Mouse (Mus musculus) stomach, postnatal 0 days (tissue): Measurements from ENCODE around the gene Scyl3. TPM values are rescaled to one million over a fixed set of nuclear protein-coding genes. Genes with fewer than 3 reads are reported as not detected.
A peak's percentile ranks its signal among the peaks of the same experiment; 100 is the strongest.

Experiments
- ATAC-seq: fragments of 200-750 bp; cut with Nextera tagmentation; 2 replicates; pipeline ENCODE4 v1.8.0; 2017; ENCODE audit not compliant: low FRiP score, low TSS enrichment
- DNase-seq: peaks from one replicate; pipeline ENCODE4 v3.0.0-alpha.2; 2016; ENCODE audit warnings: low spot score
- H3K27ac ChIP-seq: fragments of 300-500 bp; sonication (generic); replicated peaks from 2 replicates; pipeline ENCODE4 v1.5.1; 2014; ENCODE audit warnings: mild to moderate bottlenecking, control low read depth
- H3K27me3 ChIP-seq: fragments of 300-500 bp; sonication (generic); 2 replicates; pipeline ENCODE4 v1.6.1; 2014; ENCODE audit warnings: low read length; ENCODE audit not compliant: control insufficient read depth, insufficient read depth
- H3K36me3 ChIP-seq: fragments of 300-500 bp; sonication (generic); 2 replicates; pipeline ENCODE4 v1.6.1; 2014; ENCODE audit warnings: low read length, mixed read lengths; ENCODE audit not compliant: control insufficient read depth, insufficient read depth
- H3K4me1 ChIP-seq: fragments of 300-500 bp; sonication (generic); replicated peaks from 2 replicates; pipeline ENCODE4 v1.6.1; 2014; ENCODE audit warnings: antibody characterized with exemption; ENCODE audit not compliant: control insufficient read depth, insufficient read depth
- H3K4me2 ChIP-seq: fragments of 300-500 bp; sonication (generic); replicated peaks from 2 replicates; pipeline ENCODE4 v1.6.1; 2014; ENCODE audit warnings: low read depth, mild to moderate bottlenecking, control low read depth, moderate library complexity
- H3K4me3 ChIP-seq: fragments of 300-500 bp; sonication (generic); 2 replicates; pipeline ENCODE4 v1.5.1; 2014; ENCODE audit warnings: low read depth, low read length, control low read depth
- H3K9ac ChIP-seq: fragments of 300-500 bp; sonication (generic); 2 replicates; pipeline ENCODE4 v1.6.1; 2014; ENCODE audit warnings: mild to moderate bottlenecking, low read length, control low read depth, mixed read lengths
- H3K9me3 ChIP-seq: fragments of 300-500 bp; sonication (generic); 2 replicates; pipeline ENCODE4 v1.6.1; 2016; ENCODE audit warnings: low read length; ENCODE audit not compliant: control insufficient read depth
- CTCF ChIP-seq: IDR thresholded peaks from 2 replicates; pipeline ENCODE4 v1.5.1; 2016; ENCODE audit warnings: antibody characterized with exemption, low read depth, mild to moderate bottlenecking, moderate library complexity
- EP300 ChIP-seq: optimal IDR thresholded peaks from 2 replicates; pipeline ENCODE3; 2016; ENCODE audit warnings: antibody characterized with exemption
- WGBS: fragments of 180-500 bp; shearing (Covaris S2); extraction: QIAGEN DNeasy Blood & Tissue Kit; methylation state at CpG from one replicate; pipeline ENCODE4 v1.1.7; 2014; 5-methylcytosine and 5-hydroxymethylcytosine counted together
- polyA plus RNA-seq: library from polyadenylated mRNA; unstranded; fragments of >200 nt; fragmentation: Nextera tagmentation; extraction: Ambion mirVana; gene quantifications from 2 replicates; pipeline ENCODE4 v1.2.1, GENCODE M21; 2015

The Scyl3 gene
- polyA plus RNA-seq, 1 experiment from 2014 or later = 10.6 TPM

GRCm38 (mm10) chr1:163900168-163900567 is 28.7 kb upstream of the Scyl3 start:
- TF ChIP-seq EP300 (no peak), CTCF (no peak)
- Histone ChIP-seq H3K4me1 (no peaks in the 10 kb centered on the region), H3K27me3 (no peaks in the 10 kb centered on the region), H3K27ac (no peak overlapping the region), H3K9me3 (no peaks in the 10 kb centered on the region), H3K4me3 (no peak overlapping the region), H3K4me2 (no peak overlapping the region), H3K9ac (no peak overlapping the region), H3K36me3 (no peaks in the 10 kb centered on the region)
- no peak for DNase-seq
- 82% methylated on average over 2 of the region's 2 CpGs for WGBS
- no peak for ATAC-seq

- no peak overlapping the region for H3K27ac ChIP-seq
- DNase-seq (no peak), ATAC-seq (no peak)
- no peak overlapping the region for H3K4me2 ChIP-seq
- H3K9me3 ChIP-seq = no peaks in the 10 kb centered on the region
- no peaks in the 10 kb centered on the region for H3K27me3 ChIP-seq
- H3K36me3 ChIP-seq = no peaks in the 10 kb centered on the region
- no peak overlapping the region for H3K9ac ChIP-seq
- no peaks in the 10 kb centered on the region for H3K4me1 ChIP-seq
- H3K4me3 ChIP-seq = no peak overlapping the region
- 89% methylated on average over 3 of the region's 3 CpGs for WGBS
- TF ChIP-seq CTCF (no peak), EP300 (no peak)
These were observed 25.5 kb upstream of the Scyl3 start for GRCm38 (mm10) chr1:163903411-163903810.

DNA sequence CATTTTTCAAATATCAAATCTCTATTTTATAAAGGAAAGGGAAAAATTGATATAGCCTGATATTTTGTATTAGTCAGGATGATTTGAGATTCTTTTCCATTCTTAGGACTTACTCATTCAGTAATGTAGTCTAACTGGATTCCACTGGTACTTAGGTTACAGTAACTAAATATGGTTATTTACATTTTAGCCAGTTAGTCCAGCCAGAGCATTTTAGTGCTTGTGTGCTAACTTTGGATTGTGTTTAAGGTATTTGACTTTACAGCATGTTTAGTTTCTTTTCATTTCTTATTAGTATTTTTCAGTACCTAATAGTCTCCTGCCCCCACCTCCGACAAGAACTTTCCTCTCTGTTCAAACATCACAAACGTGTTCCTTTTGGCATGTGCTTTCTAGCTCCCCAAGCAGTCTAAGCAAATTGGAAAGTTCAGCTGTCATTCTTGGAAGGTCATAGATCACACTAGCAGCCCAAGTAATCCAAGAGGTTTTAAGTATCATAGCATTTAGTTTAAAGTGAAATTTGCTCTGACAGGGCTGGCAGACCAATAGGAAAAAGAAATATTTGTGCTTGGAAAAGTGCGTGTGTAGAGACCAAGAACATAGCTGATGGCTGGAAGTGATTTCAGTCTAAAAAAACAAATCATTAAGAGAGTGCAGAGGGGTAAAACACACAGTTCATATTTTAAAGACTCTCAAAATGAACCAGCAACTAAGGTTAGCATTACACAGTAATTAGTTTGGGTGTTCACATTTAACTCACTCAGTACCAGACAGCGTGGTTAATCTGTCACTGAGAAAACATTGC is 21.7 kb upstream of the Scyl3 start:
- DNase-seq (no peak), ATAC-seq (no peak)
- Histone ChIP-seq H3K27me3 (no peaks in the 10 kb centered on the region), H3K4me1 (no peaks in the 10 kb centered on the region), H3K9me3 (no peaks in the 10 kb centered on the region), H3K27ac (no peak overlapping the region), H3K4me2 (no peak overlapping the region), H3K9ac (no peak overlapping the region; the same call in 1 of the 2 replicates), H3K36me3 (no peaks in the 10 kb centered on the region), H3K4me3 (no peak overlapping the region)
- TF ChIP-seq CTCF = no peak
- no peak for TF ChIP-seq EP300
- 29% methylated on average over 4 of the region's 4 CpGs for WGBS

- H3K27me3 ChIP-seq = no peaks in the 10 kb centered on the region
- H3K4me2 ChIP-seq = no peak overlapping the region
- H3K27ac ChIP-seq = no peak overlapping the region
- ATAC-seq = no peak
- no peak overlapping the region for H3K4me3 ChIP-seq
- H3K9me3 ChIP-seq = no peaks in the 10 kb centered on the region
- no peak overlapping the region for H3K9ac ChIP-seq
- H3K4me1 ChIP-seq = no peaks in the 10 kb centered on the region
- WGBS = 44% methylated on average over 11 of the region's 11 CpGs
- TF ChIP-seq EP300 (no peak), CTCF (no peak)
- H3K36me3 ChIP-seq = no peaks in the 10 kb centered on the region
- no peak for DNase-seq
These were observed 20.5 kb upstream of the Scyl3 start for GRCm38 (mm10) chr1:163908389-163908788.

GRCm38 (mm10) chr1:163910343-163910742 is 18.6 kb upstream of the Scyl3 start:
- no peak overlapping the region for H3K27ac ChIP-seq
- H3K27me3 ChIP-seq = no peaks in the 10 kb centered on the region
- ATAC-seq = no peak
- WGBS = 2% methylated on average over 2 of the region's 2 CpGs
- H3K9me3 ChIP-seq = no peaks in the 10 kb centered on the region
- H3K36me3 ChIP-seq = no peaks in the 10 kb centered on the region
- no peak for DNase-seq
- H3K4me3 ChIP-seq = no peak overlapping the region
- H3K9ac ChIP-seq = no peak overlapping the region
- H3K4me1 ChIP-seq = no peaks in the 10 kb centered on the region
- TF ChIP-seq EP300 (no peak), CTCF (peak; percentile 85)
- no peak overlapping the region for H3K4me2 ChIP-seq

DNA sequence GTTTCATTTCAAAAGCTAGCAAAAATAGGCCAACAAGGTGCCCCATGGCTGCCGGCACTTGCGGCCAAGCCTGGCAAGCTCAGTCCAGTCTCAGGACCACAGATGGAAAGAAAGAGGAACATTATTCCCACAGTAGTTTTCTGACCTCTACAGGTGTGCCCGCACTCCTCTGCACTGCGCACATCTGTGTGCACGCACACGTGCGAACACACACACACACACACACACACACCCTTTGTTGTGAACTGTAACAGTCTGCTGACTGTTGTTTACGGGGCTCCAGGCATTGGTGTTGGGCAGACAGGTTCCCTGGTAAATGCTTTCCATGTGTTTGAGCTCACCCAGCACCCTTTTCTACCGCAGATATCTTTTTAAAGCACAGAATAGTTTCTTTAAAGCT is 18.1 kb upstream of the Scyl3 start:
- no peak for TF ChIP-seq EP300
- no peak for TF ChIP-seq CTCF
- H3K4me1 ChIP-seq = no peaks in the 10 kb centered on the region
- no peaks in the 10 kb centered on the region for H3K27me3 ChIP-seq
- H3K4me3 ChIP-seq = no peak overlapping the region
- H3K9ac ChIP-seq = no peak overlapping the region
- no peak overlapping the region for H3K4me2 ChIP-seq
- H3K27ac ChIP-seq = no peak overlapping the region
- H3K36me3 ChIP-seq = no peaks in the 10 kb centered on the region
- no peak for ATAC-seq
- H3K9me3 ChIP-seq = no peaks in the 10 kb centered on the region
- 95% methylated on average over 9 of the region's 9 CpGs for WGBS
- no peak for DNase-seq
